Mouse (Mus musculus): ENCODE data around the gene Tbc1d2. TPM values are rescaled to one million over a fixed set of nuclear protein-coding genes. Genes with fewer than 3 reads are reported as not detected.
"Not testable (repeated sequence)": the region's sequence is repeated elsewhere in the genome, so short reads cannot be mapped to it uniquely, and the experiment has no call there.

The Tbc1d2 gene
- total RNA-seq, 2 experiments from 2014 or later = 2.7 to 2.9 TPM

GRCm38 (mm10) chr4:46581577-46581976 lies 68.4 kb downstream of the Tbc1d2 start:
- DNase-seq (ENCODE audit: low spot score in 2 of 2) = not testable (repeated sequence)

- not testable (repeated sequence) for DNase-seq (ENCODE audit: low spot score in 2 of 2)
These were observed 69.2 kb downstream of the Tbc1d2 start for GRCm38 (mm10) chr4:46580799-46581243.

GRCm38 (mm10) chr4:46578796-46579346 lies 71.1 kb downstream of the Tbc1d2 start:
- DNase-seq (ENCODE audit: low spot score in 2 of 2) = not testable (repeated sequence)

- no peak for DNase-seq (ENCODE audit: low spot score in 2 of 2)
These were observed 71.8 kb downstream of the Tbc1d2 start for GRCm38 (mm10) chr4:46578228-46578627.

GRCm38 (mm10) chr4:46575509-46576284 lies 74.3 kb downstream of the Tbc1d2 start:
- DNase-seq (ENCODE audit: low spot score in 2 of 2) = not testable (repeated sequence)

- no peak for DNase-seq (ENCODE audit: low spot score in 2 of 2)
These were observed 75.2 kb downstream of the Tbc1d2 start for GRCm38 (mm10) chr4:46574841-46575240.

- no peak for DNase-seq (ENCODE audit: low spot score in 2 of 2)
These were observed 75.8 kb downstream of the Tbc1d2 start for GRCm38 (mm10) chr4:46574024-46574753.

- DNase-seq (ENCODE audit: low spot score in 2 of 2) = no peak
These were observed 77.4 kb downstream of the Tbc1d2 start for GRCm38 (mm10) chr4:46572616-46573015.

GRCm38 (mm10) chr4:46571744-46572143 lies 78.3 kb downstream of the Tbc1d2 start:
- DNase-seq (ENCODE audit: low spot score in 2 of 2) = no peak

- peak; percentile 41 to 69 for DNase-seq (ENCODE audit: low spot score in 2 of 2)
These were observed 80.3 kb downstream of the Tbc1d2 start for GRCm38 (mm10) chr4:46569671-46570070.

GRCm38 (mm10) chr4:46568169-46568568 lies 81.8 kb downstream of the Tbc1d2 start:
- DNase-seq (ENCODE audit: low spot score in 2 of 2) = no peak

GRCm38 (mm10) chr4:46566931-46567671 lies 82.9 kb downstream of the Tbc1d2 start:
- no peak for DNase-seq (ENCODE audit: low spot score in 2 of 2)

- DNase-seq (ENCODE audit: low spot score in 2 of 2) = no peak
These were observed 84.5 kb downstream of the Tbc1d2 start for GRCm38 (mm10) chr4:46565393-46565955.

- no peak for DNase-seq (ENCODE audit: low spot score in 2 of 2)
These were observed 85.8 kb downstream of the Tbc1d2 start for GRCm38 (mm10) chr4:46564247-46564646.

GRCm38 (mm10) chr4:46563847-46564246 lies 86.2 kb downstream of the Tbc1d2 start:
- no peak for DNase-seq (ENCODE audit: low spot score in 2 of 2)

- DNase-seq (ENCODE audit: low spot score in 2 of 2) = no peak
These were observed 87.2 kb downstream of the Tbc1d2 start for GRCm38 (mm10) chr4:46562841-46563240.

GRCm38 (mm10) chr4:46562037-46562436 lies 88.0 kb downstream of the Tbc1d2 start:
- DNase-seq (ENCODE audit: low spot score in 2 of 2) = no peak

- no peak for DNase-seq (ENCODE audit: low spot score in 2 of 2)
These were observed 89.8 kb downstream of the Tbc1d2 start for GRCm38 (mm10) chr4:46560069-46560705.

GRCm38 (mm10) chr4:46558672-46559667 lies 91.0 kb downstream of the Tbc1d2 start:
- DNase-seq (ENCODE audit: low spot score in 2 of 2) = no peak
